Mouse (Mus musculus): ENCODE measurements at regions not wholly inside any gene's neighbourhood (a gene's known extent, or its start where the extent isn't known, plus 50 kb on each side); places are given as distances from the start of the nearest gene placed in this dataset.

GRCm38 (mm10) chr9:120765292-120765691, 163.7 kb upstream of the Ctnnb1 start:
- DNase-seq, result no peak

DNA sequence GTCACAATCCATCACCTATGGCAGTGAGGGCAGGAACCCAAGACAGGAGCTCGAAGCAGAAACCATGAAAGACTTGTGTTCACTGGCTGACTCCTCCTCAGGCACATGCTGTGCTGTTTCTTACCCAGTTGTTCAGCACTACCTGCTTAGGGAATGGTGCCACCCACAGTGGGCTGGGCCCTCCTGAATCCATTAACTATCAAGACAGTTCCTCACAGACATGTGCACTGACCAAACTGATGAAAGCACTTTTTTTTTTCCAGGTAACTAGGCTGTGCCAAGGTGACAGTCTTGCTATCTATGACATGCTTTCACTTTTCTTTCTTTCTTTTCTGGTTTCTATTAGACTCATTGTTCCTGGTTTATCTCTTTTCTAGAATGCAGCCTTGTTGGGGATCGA, 162.1 kb upstream of the Ctnnb1 start:
- DNase-seq, result no peak

- DNase-seq, result no peak
Observed at GRCm38 (mm10) chr9:120767396-120767795, 161.6 kb upstream of the Ctnnb1 start.

GRCm38 (mm10) chr9:120769056-120769455, 160.0 kb upstream of the Ctnnb1 start:
- DNase-seq, result no peak

DNA sequence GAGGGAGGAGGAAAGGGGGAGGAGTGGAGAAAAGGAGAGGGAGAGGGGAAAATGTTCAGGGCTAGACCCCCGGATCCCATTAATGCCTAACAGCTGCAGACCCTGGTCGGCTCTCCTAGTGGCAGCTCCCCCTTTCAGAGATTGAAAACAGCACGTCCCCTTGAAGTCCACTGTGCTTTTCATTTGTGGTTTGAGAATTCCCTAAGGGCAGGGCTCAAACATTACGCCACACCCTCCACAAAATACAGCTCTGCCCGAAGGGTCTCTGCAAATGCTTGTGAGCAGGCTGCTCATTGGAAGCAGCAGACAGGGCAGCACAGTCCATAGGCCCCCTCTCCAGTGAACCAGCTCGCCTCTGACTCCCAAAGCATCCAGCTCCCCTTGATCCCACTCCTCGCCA, 159.3 kb upstream of the Ctnnb1 start:
- DNase-seq, result no peak

DNA sequence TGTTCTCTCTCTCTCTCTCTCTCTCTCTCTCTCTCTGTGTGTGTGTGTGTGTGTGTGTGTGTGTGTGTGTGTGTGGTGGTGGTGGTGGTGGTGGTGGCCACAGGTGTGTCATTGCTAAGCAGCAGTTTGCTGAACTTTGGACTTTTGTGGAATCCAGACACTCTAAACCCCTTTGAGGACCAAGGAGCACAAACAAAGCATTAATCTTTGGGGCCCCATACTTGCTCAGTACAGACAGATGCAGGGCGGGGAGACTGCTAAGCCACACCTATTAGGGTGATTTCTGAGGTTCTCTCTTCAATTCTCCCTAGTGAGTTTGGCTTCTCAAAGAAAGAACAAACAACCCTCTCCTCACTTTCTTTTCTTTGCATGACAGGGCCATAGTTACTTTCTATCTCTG, 158.1 kb upstream of the Ctnnb1 start:
- DNase-seq, result no peak

DNA sequence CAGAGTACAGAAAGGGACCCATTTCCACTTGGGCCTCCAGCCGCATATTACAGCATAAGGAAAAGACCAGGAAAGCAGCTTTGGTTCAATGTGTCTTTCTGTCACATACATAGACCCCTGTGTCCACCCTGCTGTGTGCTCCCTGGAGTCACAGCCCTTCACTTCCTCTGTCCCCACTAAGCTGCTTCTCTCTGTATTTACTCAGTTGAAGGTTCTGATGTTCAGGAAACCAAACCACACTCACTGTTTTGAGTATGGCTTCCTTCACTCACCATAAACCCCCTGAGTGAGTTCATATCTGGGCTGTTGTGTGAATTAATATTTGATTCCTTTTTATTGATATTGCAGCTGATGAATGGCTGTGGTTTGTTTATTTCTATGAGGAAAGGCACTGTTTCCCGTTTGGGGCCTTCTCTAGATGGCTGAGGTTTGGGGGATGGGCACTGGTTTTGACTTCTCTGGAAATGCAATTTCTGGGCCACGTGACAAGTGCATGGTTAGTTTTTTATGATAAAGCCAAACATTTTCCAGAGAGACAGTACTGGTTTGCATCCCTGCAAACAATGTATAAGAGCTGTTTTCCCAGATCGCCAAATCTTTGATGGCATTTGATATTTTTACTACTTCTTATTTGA, 157.0 kb upstream of the Ctnnb1 start:
- no peak for DNase-seq

DNA sequence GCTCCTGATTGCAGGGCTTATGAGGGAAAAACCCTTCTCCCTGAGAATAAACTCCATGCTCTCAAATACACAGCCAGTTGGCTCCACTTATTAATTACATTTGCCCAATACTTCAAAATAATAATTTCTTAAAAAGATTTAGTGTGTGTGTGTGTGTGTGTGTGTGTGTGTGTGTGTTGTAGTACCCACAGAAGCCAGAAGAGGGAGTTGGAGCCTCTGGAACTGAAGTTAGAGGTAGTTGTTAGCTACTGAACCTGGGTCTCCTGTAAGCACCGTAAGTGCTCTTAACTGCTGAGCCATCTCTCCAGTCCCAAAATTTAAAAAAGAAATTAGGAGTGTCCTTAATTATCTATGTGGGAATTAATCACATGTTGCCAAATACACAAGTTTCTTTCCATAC, 154.8 kb upstream of the Ctnnb1 start:
- no peak for DNase-seq

DNA sequence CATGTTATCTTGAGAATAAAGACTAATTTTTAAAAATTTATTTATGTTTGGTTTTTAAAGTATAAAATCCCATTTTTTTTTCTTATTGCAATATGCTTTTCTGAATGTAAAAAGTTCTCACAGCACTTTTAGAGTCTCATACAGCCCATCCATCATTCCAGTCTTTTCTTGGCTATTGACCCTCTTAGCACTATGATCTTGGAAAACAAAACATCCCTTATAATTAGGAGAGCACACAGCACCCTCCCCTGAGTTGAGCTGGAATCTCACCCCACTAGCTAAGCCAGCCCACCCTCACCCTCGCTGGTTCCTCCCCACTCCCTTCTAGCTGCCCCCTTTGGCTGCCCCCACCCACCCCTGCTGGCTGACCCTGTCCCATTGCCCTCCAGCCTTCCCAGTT, 154.2 kb upstream of the Ctnnb1 start:
- no peak for DNase-seq

DNA sequence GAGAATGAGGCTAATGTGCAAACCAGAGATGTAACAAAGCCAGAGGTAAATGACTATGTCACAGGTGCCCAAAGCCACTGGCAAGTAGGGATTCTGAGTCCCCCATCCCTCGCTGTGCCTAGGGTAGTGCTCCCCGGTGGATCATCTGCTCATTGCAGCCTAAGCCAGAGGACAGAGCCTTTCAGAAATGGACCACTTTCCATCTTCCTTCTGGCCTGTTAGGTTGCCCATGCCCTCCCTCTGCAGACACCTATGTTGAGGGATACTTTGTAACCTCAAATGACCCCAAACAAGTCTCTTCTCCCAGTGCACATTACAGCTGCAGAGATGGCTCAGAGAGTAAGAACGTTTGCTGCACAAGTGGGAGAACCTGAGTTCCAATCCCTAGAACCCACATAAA, 153.3 kb upstream of the Ctnnb1 start:
- DNase-seq, result no peak

DNA sequence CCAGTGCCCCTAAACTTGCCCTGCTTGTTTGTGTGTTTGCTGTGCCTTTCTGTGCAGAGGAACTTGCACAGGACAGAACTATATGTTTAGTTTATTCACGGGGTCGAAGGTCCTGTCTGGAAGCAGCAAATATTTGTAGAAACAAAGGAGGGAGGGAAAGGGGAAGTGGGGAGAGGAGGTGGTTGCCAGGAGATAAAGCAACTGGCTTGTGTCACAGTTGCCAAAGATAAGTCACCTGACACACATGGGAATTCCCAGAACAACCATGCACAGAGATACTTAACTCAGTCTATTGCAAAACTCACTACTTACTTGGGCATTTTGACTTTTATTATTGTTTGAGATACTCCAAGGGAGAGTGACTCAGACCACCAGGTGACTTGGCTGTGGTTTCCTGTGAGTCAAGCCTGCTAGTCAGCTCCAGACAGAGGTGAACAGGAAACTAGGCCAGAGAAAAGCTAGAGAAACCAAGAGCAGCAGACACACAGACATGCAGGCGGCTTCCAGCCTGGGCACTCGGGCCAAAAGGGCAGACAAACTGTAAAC, 152.5 kb upstream of the Ctnnb1 start:
- peak; percentile 86 for DNase-seq

DNA sequence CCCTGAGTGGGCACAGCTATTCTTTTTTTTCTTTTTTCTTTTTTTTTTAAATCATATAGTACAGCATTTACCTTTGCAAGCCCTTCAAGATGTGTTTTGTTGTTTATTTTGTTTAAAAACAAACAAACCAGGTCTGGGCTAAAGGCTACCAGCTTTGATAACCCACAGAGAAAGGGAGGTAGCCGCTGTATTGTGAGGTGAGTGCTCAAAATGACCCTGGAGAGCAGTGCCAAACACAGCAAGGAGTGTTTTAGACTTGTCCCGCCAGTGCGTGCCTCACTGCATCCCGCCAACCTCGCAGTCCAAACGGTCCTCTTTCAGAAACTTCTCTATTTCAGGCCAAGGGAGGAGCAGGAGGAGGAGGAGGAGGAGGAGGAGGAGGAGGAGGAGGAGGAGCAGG, 152.0 kb upstream of the Ctnnb1 start:
- DNase-seq, result no peak

GRCm38 (mm10) chr9:120777501-120777900, 151.5 kb upstream of the Ctnnb1 start:
- peak; percentile 51 for DNase-seq

- DNase-seq, result peak; percentile 45
Observed at GRCm38 (mm10) chr9:120778423-120778822, 150.6 kb upstream of the Ctnnb1 start.

- no peak for DNase-seq
Observed at GRCm38 (mm10) chr9:120794210-120794609, 134.8 kb upstream of the Ctnnb1 start.

DNA sequence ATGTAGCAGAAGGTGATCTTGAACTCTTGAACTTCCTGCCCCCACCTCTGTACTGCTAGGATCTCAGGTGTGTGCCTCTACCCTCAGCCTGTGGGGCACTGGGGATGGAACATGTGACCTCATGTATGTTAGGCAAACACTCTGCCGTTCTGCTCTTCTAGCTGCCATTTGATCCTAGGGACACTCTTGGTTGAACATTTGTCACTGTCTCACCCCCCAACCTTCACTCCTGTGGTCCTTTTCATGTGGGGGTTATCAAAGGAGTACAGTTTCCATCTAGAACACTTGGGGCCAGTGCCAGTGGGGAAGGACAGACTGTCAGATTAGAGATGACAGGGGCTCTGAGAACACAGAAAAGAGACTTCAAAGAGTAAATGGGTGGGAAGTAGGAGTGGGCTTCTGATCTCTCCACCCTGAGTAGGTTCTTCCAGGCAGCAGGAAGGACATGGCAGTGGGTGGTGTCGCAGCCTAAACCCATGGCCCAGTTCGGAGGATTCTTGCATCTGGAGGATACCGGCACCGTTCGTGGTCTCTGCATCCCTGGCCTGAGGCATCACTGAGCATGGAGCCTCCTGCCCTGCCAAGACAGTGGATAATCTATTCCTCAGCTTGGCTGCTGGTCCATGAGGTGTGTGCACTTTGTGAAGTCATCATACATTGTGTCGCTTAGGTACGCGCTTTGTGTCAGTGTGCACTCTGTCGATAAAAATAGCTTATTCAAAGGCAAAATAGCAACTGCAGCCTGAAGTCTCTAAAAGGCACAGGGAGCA, 132.7 kb upstream of the Ctnnb1 start:
- DNase-seq, result no peak

GRCm38 (mm10) chr9:120797996-120798663, 130.9 kb upstream of the Ctnnb1 start:
- DNase-seq, result no peak

DNA sequence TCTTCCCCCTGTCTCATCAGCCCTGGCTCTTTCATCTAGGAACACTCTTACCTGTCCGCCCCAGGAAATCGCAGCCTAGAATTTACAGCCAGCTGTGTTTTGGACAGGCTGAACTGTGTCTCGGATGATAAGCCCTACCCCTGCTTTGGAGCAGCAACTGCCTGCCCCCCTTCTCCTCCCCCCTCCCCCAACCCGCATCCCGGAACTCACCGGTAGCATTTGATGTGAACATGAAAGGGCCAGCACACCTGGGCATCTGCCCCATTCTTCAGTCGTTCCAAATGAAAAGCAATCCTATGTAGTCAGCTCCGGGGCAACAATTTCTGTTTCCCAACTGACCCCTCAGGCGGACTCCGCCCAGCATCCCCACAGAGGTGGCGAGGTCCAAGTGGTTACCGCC, 130.1 kb upstream of the Ctnnb1 start:
- DNase-seq, result no peak

- DNase-seq, result peak; percentile 74
Observed at GRCm38 (mm10) chr9:120802646-120803045, 126.4 kb upstream of the Ctnnb1 start.

GRCm38 (mm10) chr9:120804760-120805294, 124.2 kb upstream of the Ctnnb1 start:
- peak; percentile 24 for DNase-seq

GRCm38 (mm10) chr9:120808741-120809425, 120.1 kb upstream of the Ctnnb1 start:
- no peak for DNase-seq

- no peak for DNase-seq
Observed at GRCm38 (mm10) chr9:120811522-120811921, 117.5 kb upstream of the Ctnnb1 start.
